Mouse (Mus musculus): ENCODE data around the gene Rbp2. TPM values are rescaled to one million over a fixed set of nuclear protein-coding genes. Genes with fewer than 3 reads are reported as not detected.

Rbp2 gene
- not detected for total RNA-seq (2021)

DNA sequence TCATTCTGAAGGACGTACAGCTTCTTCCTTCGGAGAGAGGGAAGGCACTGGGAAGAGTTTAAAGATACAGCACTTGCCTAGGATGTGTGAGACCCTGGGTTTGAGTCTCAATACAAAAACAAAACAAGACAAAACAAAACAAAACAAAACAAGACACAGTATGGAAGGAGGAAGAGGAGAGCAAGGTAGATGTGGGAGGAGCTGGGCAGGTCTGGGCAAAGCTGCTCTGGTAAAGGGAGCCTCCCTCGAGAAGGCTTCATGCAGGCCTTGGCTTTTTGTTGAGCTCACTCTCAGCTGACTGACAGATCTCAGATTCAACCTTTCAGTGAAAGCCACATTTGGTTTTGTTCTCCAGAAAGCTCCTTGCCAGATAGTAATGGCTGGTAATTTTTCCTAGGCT is at the start of gene Rbp2:
Gene Rbp2 (plus strand): TSS at position 301 of the 400 bp plus-strand sequence.
- DNase-seq = no peak
- intact Hi-C loops (cut with DNase I) = no loop called here

DNA sequence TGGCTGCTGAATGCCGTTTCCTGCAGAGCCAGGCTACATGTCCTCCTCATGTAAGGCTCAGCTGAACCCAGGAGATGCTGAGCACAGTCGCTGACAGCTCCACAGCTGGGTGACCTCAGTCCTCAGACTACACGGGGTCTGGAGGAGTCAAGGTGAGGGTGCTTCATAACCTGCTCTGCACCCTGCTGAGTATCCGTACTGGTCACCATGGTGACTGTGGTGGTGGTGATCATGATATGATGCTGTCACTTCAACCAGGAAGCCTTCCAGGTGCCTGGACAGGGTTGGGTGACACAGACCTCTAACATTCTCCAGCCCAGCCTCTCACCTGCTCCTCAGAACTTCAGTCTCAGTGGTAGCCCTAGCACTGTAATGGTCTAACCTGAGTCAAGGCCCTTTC is 48.1 kb upstream of the Rbp2 start:
- intact Hi-C loops (cut with DNase I) = no loop called here
- no peak for DNase-seq

DNA sequence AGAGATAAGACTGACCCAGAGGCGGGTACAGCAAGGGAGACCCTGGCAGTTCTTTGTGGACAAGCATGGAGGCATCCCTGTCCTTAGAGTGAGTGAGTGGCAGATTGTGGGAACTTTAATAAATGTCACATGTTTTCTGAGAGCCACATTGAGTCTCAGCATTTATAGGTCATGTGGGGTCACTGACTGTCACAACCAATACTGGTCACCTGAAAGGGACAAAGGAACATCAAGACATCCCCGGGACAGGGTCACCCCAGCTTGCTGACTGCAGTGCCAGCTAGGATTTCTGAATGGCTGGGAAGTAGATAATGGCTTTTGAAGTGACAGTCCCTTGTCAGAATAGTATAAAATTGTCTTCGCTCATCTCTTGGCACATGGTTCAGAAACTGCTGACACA is 46.8 kb upstream of the Rbp2 start:
- intact Hi-C loops (cut with DNase I) = no loop called here
- no peak for DNase-seq

GRCm38 (mm10) chr9:98442638-98443037 is 43.3 kb upstream of the Rbp2 start:
- no peak for DNase-seq
- intact Hi-C loops (cut with DNase I) = loop anchor here (1.0 kb wide), 1 partner anchor 96 kb away; no protein-coding TSS in a partner anchor

GRCm38 (mm10) chr9:98445359-98446149 is 40.4 kb upstream of the Rbp2 start:
- DNase-seq = no peak
- intact Hi-C loops (cut with DNase I) = no loop called here

- DNase-seq = no peak
- intact Hi-C loops (cut with DNase I) = no loop called here
These were observed 34.9 kb upstream of the Rbp2 start for GRCm38 (mm10) chr9:98450976-98451375.

DNA sequence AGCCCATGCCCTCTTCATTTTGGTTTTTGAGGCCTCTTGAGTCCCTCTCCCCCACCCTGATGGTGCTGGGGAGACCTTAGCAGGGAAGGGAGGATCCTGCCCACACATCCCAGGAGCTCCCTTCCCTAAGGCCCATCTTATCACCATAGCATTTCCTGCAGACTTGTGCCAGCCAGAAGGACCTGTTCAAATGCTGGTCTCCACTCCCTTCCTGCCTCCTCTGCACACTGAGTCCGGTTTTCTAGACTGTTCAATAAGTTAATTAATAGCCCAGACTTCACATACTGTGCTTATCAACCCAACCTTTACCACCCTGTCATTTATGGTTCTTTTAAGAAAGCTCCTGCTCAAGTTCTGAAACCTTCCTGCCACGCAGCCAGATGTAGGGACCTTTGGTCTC is 19.2 kb upstream of the Rbp2 start:
- DNase-seq = no peak

DNA sequence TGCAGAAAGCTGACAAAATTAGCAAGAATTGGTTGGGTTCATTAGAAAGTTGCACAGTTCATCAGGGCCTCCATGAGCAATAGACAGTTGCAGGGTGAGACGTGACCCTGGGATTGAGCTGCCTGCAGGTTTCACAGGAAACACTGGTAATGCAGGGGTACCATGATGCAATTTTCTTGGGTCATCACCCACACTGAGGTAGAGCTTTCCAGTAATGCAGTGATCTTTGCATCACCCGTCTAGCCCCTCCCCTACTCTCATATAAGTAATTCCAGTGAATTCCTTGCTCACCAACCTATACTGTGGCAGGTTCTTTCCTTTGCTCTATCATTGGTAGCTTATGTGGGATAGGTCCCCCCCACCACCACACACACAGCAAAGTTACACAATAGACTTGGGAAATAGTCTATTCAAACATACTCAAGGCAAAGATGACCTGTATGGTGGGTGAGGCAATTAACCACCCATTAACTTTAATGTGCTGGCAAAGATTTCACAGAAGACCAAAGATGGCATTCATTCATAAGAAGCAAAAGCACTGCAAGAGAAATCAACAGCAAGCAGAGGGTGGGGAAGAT is 5.7 kb upstream of the Rbp2 start:
- intact Hi-C loops (cut with DNase I) = no loop called here
- DNase-seq = no peak

More for the DNA sequence above, 19.2 kb upstream of the Rbp2 start:
- intact Hi-C loops (cut with DNase I) = no loop called here

GRCm38 (mm10) chr9:98482256-98482655 is 3.7 kb upstream of the Rbp2 start:
- no peak for DNase-seq
- intact Hi-C loops (cut with DNase I) = no loop called here

- intact Hi-C loops (cut with DNase I) = no loop called here
- DNase-seq = no peak
These were observed 895 bp upstream of the Rbp2 start for GRCm38 (mm10) chr9:98485020-98485419.

DNA sequence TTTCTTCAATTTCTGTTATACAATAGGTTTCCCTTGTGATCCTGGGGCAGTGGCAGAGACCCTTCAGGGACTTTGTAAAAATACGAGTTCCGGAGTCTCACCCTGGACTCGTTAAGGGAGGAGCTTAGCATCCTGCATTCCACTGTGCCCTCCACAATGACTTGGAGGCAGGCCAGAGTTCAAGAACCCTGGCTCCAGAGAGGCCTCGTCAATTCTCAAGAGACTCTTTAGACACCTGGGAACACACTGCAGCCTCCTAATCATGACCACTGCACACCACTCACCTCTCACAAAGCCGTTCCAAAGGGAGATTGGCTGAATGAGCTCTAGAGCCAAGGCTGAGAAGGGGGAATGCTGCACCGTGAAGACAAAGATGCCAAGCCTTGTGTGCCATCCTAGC is 1.4 kb downstream of the Rbp2 start:
- intact Hi-C loops (cut with DNase I) = no loop called here

GRCm38 (mm10) chr9:98489532-98489931 is 3.6 kb downstream of the Rbp2 start:
- intact Hi-C loops (cut with DNase I) = no loop called here
- no peak for DNase-seq

More for the DNA sequence above, 1.4 kb downstream of the Rbp2 start:
- DNase-seq = no peak

- DNase-seq = no peak
- intact Hi-C loops (cut with DNase I) = no loop called here
These were observed 4.2 kb downstream of the Rbp2 start for GRCm38 (mm10) chr9:98490128-98490527.

GRCm38 (mm10) chr9:98491071-98491470 is 5.2 kb downstream of the Rbp2 start:
- intact Hi-C loops (cut with DNase I) = no loop called here

DNA sequence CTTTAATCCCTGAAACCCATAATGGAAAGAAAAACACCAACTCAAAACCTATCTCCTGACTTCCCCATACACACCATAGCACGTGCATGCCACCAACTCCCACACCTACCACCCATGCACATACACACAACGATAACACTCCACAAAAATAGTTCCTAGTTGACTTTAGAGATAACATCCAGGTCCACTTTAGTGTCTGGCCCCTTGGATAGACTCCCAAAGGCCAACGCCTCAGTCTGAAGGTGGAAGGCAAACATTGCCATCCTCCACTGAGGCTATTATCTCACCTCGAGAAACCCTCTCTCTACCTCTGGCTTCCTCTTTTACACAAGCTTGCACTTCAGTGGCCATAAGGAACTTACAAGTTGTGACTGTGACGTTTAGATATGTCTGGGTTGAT is 6.3 kb downstream of the Rbp2 start:
- DNase-seq = no peak
- intact Hi-C loops (cut with DNase I) = no loop called here

More at GRCm38 (mm10) chr9:98491071-98491470, 5.2 kb downstream of the Rbp2 start:
- no peak for DNase-seq

GRCm38 (mm10) chr9:98492821-98493220 is 6.9 kb downstream of the Rbp2 start:
- intact Hi-C loops (cut with DNase I) = no loop called here
- no peak for DNase-seq

- intact Hi-C loops (cut with DNase I) = no loop called here
- peak; percentile 24 to 31 for DNase-seq
These were observed 11.2 kb downstream of the Rbp2 start for GRCm38 (mm10) chr9:98497157-98497556.

DNA sequence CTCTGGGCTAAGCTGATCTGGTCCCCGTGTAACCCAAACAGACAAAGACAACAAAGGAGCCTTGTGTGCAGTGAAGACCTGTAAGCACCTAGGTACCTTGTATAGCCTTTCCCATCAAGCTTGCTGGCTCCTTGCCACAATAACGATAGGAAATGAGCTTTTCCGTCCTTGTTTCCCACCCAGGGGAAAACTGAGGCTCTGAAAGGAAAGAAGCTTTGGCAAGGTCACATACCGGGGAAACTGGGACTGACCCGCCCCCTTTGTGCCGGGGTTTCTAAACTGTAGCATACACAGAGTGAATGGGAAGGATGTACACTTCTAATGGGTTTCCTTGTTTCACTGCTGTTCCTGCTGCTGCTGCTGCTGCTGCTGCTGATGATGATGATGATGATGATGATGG is 12.1 kb downstream of the Rbp2 start:
- DNase-seq = peak; percentile 27 to 35
- intact Hi-C loops (cut with DNase I) = no loop called here

- intact Hi-C loops (cut with DNase I) = no loop called here
These were observed 12.9 kb downstream of the Rbp2 start for GRCm38 (mm10) chr9:98498717-98499268.

GRCm38 (mm10) chr9:98499601-98500000 is 13.7 kb downstream of the Rbp2 start:
- intact Hi-C loops (cut with DNase I) = no loop called here
- no peak for DNase-seq

More at GRCm38 (mm10) chr9:98498717-98499268, 12.9 kb downstream of the Rbp2 start:
- DNase-seq = no peak

DNA sequence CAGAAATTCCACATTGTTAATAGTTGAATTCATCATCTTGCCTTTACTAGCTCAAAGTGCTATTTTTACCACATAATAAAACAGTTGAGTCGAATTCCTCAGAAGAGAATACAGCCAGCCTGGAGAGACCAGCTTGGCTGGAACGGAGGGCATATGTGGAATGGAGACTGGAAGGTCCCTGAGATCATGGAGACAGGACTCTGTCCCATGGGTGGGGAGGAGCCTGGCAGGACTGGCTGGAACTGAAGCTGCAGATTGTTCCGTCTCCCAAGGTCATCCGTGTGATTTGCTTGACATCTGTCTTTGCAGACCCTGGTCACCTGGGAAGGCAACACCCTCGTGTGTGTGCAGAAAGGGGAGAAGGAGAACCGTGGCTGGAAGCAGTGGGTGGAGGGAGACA is 21.6 kb downstream of the Rbp2 start:
- intact Hi-C loops (cut with DNase I) = no loop called here
- DNase-seq = no peak
